Mouse (Mus musculus) gastrocnemius, postnatal 14 days (tissue): ENCODE data around the gene Ttll5. TPM values are rescaled to one million over a fixed set of nuclear protein-coding genes. Genes with fewer than 3 reads are reported as not detected.

Experiments
- DNase-seq: peaks from one replicate; pipeline ENCODE4 v3.0.0; 2021; ENCODE audit warnings: mixed read lengths
- intact Hi-C: fragments of 180-260 bp; cut with DNase I; formaldehyde crosslinking; loops from one replicate; pipeline ENCODE4 v1.15.1; 2025; ENCODE audit warnings: low total_unique reads
- total RNA-seq, 2 experiments: library from RNA; stranded (reverse); gene quantifications; 2 replicates each; pipeline ENCODE4 v1.2.3; 2021

Gene Ttll5
- total RNA-seq, 2 experiments from 2014 or later, result 7.8 to 8.2 TPM

DNA sequence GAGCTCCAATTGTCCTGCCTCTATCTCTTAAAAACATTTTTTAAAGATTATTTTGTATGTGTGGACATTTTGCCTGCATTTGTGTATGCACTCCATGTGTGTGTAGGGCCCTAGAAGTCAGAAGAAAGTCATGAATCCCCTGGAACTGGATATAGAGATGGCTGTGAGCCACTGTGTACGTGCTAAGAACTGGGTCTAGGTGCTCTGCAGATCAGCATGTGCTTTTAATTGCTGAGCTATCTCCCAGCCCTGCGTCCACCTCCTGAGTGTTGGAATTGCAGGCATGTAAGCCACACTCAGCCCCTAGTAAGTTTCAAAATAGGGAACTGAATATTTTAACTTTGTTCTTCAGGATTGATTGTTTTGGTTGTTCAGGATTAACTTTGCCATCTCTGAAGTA, 10.1 kb downstream of the Ttll5 start:
- DNase-seq, result no peak
- intact Hi-C loops, result no loop called here

DNA sequence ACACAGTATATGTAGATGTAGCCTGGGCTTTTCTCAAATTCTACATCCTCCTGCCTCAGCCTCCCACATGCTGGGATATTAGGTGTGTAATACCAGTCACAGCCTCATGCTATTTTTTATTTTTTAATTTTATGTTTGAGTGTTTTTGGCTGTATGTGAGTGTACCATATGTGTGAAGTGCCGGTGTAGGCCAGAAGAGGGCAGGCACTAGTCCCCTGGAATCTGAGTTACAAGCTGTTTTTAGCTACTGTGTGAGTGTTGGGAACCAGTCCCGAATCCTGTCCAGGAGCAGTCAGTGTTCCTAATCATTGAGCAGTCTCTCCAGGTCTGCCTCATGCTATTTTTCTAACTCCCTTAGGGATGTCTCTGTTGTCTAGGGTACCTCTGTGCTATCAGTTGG, 13.3 kb downstream of the Ttll5 start:
- DNase-seq, result no peak
- intact Hi-C loops, result no loop called here

- no peak for DNase-seq
- intact Hi-C loops, result no loop called here
These were observed 15.0 kb downstream of the Ttll5 start for GRCm38 (mm10) chr12:85839371-85840000.

DNA sequence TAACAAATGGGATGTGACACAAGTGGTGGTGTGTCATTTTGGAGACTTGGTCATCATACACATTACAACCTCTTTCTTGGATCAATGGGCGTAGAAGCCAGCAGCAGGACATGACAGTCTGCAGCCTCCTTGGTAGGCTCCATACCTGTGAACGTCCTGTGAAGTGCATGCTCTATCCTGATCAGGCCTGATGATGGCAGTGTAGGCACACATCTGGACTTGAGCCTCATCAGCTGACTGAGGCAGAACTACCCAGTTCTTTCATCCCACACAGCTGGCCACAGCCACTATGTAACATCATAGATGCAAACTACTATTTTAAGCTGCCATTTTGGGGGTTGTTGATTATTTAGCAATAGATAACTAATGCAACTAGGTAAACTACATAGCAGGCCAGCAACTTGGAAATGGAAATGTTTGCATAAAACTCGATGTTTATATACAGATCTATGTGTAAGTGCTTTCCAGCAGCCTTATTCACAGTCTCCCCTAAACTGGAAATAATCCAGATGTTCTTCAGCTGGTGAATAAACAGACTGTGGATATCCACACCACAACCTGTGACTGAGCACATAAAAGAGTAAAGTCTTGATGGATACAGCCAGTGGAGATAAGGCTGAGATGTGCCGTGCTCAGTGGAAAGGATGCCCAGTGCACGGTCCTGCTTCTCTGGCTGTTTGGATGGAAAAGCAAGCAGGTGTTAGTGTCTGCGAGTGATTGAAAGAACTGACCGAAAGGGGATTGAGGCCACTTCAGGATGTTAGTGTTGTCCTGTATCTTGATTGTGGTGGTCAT, 23.9 kb downstream of the Ttll5 start:
- intact Hi-C loops, result no loop called here
- peak; percentile 59 for DNase-seq

DNA sequence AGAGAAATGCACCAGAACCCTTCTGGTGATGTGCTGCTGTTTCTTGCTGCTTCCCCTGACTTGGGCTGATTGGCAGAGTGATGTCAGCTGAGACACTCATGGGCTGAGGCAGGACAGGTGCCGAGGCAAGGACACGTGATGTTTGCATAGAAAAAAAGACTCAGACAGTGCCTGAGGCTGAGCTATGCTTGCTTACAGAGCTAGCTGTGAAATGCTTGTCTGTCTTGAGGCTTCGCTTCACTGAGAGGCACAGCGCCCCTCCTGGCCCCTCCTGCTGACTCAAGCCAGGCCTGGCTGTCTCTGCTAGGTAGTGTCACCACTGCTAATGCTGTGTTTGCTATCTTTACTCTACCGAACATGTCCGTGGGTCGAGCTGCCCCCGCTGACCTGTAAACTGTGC, 26.2 kb downstream of the Ttll5 start:
- DNase-seq, result no peak
- intact Hi-C loops, result no loop called here

DNA sequence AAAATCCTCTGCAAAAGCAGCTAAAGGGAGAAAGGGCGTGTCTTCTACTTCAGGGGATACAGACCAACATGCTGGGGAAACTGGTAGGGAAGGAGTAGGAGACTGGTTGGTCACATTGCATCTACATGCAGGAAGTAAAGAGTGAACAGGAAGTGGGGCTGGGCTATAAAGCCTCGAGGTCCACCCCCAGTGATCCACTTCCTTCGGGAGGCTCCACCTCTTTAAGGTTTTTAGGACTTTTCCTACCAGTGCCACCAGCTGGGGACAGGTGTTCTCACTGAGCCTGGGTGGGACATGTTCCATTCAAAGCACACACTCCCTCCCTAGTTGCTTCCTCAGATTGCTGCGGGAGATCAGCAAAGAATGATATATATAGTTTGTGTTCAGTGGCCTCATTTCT, 29.4 kb downstream of the Ttll5 start:
- intact Hi-C loops, result no loop called here

GRCm38 (mm10) chr12:85854271-85854670, 29.8 kb downstream of the Ttll5 start:
- no peak for DNase-seq
- intact Hi-C loops, result no loop called here

More for the DNA sequence above, 29.4 kb downstream of the Ttll5 start:
- no peak for DNase-seq

DNA sequence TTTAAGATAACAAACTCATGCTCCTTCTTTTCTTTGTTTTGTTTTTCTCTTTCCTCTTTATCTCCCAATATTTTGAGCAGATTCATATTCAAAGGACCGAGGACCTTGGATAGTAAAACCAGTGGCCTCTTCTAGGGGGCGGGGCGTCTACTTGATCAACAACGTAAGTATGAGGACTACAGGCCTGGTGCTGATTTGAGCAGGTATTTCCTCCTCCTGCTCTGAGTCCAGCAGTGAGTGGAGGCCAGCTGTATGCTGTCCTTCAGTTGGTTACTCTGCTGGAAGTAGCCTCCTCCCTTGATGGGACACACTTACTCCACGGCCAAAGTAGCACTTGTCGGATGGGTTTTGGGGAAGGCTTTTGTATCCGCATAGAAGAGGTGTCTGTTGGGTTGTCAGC, 32.8 kb downstream of the Ttll5 start:
- no peak for DNase-seq
- intact Hi-C loops, result loop anchor here (5.0 kb wide), 1 partner anchor 220 kb away; the partner anchor contains the start of gene Tgfb3

- DNase-seq, result no peak
- intact Hi-C loops, result loop anchor here (5.0 kb wide), 1 partner anchor 218 kb away; the partner anchor contains the start of gene Tgfb3
These were observed 34.7 kb downstream of the Ttll5 start for GRCm38 (mm10) chr12:85859111-85859510.

GRCm38 (mm10) chr12:85859511-85860189, 35.2 kb downstream of the Ttll5 start:
- DNase-seq, result no peak

GRCm38 (mm10) chr12:85862514-85862913, 38.1 kb downstream of the Ttll5 start:
- DNase-seq, result peak; percentile 26
- intact Hi-C loops, result no loop called here

More at GRCm38 (mm10) chr12:85859511-85860189, 35.2 kb downstream of the Ttll5 start:
- intact Hi-C loops, result loop anchor here (5.0 kb wide), 1 partner anchor 218 kb away; the partner anchor contains the start of gene Tgfb3

DNA sequence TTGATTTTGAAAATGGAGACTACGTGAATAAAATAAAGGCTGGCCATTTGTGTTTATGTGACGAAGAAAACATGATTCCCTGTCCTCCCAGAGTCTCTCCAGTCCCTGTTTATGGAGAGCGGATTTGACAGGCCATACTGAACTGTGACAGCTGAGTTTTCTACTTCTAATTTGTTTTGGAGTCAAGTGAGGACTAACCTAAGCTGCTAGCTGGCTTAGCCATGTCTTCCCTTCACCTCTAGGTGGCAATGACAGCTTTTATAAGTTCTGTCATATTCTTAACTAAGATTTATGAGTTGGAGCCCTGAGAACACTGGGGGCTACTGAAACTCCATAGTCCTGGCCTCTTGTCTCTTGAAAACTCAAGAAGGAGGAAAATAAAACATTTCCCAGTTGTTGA, 41.1 kb downstream of the Ttll5 start:
- DNase-seq, result no peak
- intact Hi-C loops, result no loop called here

GRCm38 (mm10) chr12:85866624-85867023, 42.2 kb downstream of the Ttll5 start:
- no peak for DNase-seq
- intact Hi-C loops, result no loop called here

DNA sequence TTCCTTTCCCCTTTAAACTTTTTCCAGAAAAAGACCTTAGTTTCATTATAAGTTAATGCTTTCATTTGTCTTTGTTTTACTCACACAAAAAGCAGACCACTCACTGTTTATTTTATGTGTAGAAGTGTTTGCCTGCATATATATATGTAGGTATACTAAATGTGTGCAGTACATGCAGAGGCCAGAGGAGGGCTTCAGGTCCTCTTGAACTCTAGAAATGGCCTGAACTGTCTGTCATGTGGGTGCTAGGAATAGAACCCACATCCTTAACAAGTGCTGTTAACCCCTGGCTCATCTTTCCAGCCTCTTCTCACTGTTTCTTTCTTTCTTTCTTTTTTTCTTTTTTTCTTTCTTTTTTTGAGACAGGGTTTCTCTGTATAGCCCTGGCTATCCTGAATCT, 42.7 kb downstream of the Ttll5 start:
- intact Hi-C loops, result no loop called here
- DNase-seq, result no peak

DNA sequence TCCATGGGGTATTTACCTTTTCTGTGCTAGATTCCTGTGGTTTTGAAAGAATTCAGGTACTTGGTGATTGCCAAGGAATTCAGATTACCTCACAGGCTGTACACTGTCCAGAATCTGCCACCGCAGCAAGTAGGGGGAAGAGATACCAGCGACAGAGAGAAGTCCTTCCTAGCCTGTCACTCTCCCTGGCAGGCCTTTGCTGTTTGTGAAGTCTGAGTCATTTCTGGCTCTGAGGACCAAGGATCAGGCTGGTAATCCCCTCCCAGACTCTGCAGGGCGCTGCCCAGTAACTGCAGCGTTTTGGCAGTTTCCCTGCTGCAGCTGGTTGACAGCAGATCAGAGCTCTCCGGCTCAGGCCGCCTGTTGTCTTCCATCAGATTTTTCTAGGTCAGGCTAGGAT, 45.0 kb downstream of the Ttll5 start:
- DNase-seq, result peak; percentile 84
- intact Hi-C loops, result no loop called here

DNA sequence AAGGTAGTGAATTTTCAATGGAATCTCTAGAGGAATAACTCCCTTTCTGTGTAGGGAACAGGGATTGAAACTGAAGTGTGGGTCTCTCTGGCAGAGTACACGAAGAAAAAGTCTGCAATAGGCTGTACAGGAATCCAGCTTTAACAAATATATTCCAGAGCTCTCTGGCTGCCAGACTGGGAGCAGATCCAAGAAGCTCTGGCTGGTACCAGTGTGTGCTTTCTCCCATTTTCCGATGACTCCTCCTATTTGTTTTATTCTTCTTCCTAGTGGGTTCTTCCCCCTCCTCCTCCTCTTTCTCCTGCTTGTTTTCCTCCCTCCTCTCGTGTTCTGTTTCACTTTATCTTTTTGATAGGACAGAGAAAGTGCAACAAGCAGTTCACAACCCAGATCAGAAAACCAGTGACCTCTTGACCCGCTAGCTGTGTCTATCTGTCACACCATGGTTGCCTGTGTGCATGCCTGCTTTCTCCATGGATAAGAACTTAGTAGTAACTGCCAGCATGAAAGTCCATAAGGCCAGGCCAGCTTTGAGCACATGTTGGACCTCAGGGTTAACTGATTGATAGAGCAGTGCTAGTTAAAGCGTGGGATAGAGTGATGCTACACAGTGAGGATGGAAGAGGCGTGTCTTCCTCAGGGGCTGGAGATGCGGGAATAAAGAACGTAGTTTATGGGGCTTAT, 55.3 kb downstream of the Ttll5 start:
- DNase-seq, result peak; percentile 52
- intact Hi-C loops, result no loop called here

- no peak for DNase-seq
- intact Hi-C loops, result no loop called here
These were observed 60.6 kb downstream of the Ttll5 start for GRCm38 (mm10) chr12:85885024-85885423.

DNA sequence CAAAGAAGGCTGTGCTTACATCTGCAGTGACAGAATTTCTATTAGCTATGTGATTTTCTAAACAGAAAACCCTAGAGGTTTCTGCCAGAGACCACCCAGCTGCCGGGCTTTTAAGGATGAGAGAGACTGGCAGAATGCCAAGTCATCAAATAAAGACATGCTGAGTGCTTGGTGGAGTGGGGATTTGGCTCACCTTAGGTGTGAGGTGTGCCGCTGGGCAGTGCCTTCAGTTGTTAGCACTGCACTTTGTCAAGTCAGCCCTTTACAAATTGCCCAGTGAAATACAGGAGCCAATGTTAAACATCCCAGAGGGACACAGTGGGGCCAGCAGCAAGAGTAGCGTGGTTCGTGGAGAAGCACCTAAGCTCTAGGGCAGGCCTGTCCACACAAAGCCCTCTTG, 65.6 kb downstream of the Ttll5 start:
- intact Hi-C loops, result no loop called here
- no peak for DNase-seq

- DNase-seq, result no peak
- intact Hi-C loops, result no loop called here
These were observed 79.5 kb downstream of the Ttll5 start for GRCm38 (mm10) chr12:85903986-85904385.

GRCm38 (mm10) chr12:85905666-85906065, 81.2 kb downstream of the Ttll5 start:
- DNase-seq, result no peak
- intact Hi-C loops, result no loop called here
